Mouse (Mus musculus) left cerebral cortex, postnatal 25 days (tissue): ENCODE results near the gene Henmt1. TPM values are rescaled to one million over a fixed set of nuclear protein-coding genes. Genes with fewer than 3 reads are reported as not detected.

Source experiments
- DNase-seq, 2 experiments: peaks; one replicate each; pipeline ENCODE4 v3.0.0; 2022; ENCODE audit warnings: low spot score in 2 of 2, mixed read lengths in 1 of 2
- intact Hi-C: fragments of 180-260 bp; cut with DNase I; formaldehyde crosslinking; loops from one replicate; pipeline ENCODE4 v1.15.1; 2025
- total RNA-seq, 2 experiments: library from RNA; stranded (reverse); gene quantifications; 2 replicates each; pipeline ENCODE4 v1.2.3; 2021

The Henmt1 gene
- 1 to 10 TPM; 3.1 to 4.4 TPM for total RNA-seq

- DNase-seq = no peak
- intact Hi-C loops = no loop called here
Measured at GRCm38 (mm10) chr3:108939573-108939972, at the start of gene Henmt1. Gene Henmt1 (plus strand): TSS chr3:108939873.

DNA sequence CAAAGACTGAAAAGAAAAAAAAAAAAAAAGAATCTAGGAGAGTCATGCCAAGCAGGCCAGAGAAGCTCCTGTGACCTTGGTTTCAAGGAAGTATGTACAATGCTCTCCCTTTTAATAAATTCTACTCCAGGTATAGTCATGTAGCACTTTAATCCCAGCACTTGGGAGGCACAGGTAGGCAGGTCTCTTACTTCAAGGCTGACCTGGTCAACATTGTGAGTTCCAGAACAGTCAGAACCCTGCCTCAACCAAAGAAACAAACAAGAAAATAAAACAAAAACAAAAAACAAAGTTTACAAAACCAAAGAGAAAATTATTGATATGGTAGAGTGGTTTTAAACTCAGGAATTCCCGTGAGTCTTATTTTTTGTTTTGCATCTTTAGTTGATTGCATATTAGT lies 49.8 kb upstream of the Henmt1 start, which contains the start of gene Fndc7:
TSS of gene Fndc7 (minus strand) at position 101 of the 400 bp plus-strand sequence.
- DNase-seq = no peak
- intact Hi-C loops = no loop called here

DNA sequence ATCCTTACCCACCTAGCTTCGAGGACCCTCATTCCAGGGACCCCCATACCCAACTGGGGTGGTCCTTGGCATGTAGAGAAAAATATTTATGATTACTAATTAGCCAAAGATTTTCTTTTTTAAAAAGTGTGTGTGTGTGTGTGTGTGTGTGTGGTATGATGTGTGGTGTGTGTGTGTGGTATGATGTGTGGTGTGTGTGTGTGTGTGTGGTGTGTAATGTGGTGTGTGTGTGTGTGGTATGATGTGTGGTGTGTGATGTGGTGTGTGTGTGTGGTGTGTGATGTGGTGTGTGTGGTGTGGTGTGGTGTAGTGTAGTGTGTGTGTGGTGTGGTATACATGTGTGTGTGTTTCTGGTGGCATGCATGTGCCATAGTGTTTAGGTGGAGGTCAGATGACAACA lies 47.6 kb upstream of the Henmt1 start:
- DNase-seq = no peak
- intact Hi-C loops = no loop called here

GRCm38 (mm10) chr3:108892914-108893313 lies 46.8 kb upstream of the Henmt1 start:
- intact Hi-C loops = no loop called here
- no peak for DNase-seq

DNA sequence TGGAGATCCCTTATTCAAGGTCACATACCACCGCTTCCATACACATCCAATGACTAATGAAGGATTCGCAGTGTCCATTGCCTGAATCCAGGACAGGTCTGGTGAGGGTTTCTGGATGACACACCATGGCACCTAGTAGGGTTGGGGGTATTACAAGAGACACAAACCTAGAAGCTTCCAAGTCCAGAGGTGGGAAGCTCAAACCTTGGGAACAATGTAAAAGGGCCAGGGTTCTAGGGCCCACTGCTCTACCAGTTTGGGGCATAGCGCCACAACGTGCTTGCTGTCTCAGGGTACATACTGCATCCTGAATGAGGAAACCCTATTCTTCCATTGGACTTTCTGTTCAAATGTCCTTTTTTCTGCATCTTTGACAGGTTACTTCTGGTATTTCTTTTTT lies 41.0 kb upstream of the Henmt1 start:
- DNase-seq = no peak
- intact Hi-C loops = no loop called here

DNA sequence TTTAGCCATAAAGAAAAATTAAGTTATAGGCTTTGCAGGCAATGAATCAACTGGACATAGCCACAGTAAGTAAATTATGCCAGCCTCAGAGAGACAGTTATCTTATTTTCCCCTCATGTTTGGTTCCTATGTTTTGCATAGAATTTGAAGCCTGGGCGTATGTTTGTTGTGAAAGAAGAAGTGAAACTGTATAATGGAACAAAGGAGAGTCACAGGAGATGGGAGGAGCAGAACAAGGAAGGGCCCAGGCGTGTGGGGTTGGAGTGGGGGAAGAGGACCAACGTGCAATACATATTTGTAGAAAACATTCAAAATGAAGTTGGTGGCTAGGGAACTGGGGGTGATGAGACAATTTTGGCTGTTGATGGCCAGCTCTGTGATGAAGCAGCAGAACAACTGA lies 39.5 kb upstream of the Henmt1 start:
- no peak for DNase-seq
- intact Hi-C loops = loop anchor here (10.0 kb wide), 1 partner anchor 225 kb away; no protein-coding TSS in a partner anchor

DNA sequence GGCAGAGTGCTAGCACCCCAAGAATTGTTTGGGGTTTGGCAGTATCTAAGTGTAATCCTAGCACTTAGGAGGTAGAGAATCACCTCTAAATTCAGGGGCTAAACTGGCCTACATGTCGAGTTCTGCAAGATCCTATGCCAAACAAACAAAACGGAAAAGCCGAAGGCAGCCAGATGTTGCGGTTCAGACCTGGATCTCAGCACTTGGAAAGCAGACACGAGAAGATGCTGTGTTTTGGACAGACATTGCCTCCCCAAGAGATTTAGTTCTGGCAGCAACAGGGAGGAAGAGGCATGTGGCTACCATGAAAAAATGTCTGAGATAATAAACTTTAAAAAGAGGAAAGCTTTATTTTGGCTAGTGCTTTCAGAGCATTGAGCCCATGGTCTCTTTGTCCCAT lies 39.0 kb upstream of the Henmt1 start:
- intact Hi-C loops = loop anchor here (10.0 kb wide), 1 partner anchor 226 kb away; no protein-coding TSS in a partner anchor
- DNase-seq = no peak

DNA sequence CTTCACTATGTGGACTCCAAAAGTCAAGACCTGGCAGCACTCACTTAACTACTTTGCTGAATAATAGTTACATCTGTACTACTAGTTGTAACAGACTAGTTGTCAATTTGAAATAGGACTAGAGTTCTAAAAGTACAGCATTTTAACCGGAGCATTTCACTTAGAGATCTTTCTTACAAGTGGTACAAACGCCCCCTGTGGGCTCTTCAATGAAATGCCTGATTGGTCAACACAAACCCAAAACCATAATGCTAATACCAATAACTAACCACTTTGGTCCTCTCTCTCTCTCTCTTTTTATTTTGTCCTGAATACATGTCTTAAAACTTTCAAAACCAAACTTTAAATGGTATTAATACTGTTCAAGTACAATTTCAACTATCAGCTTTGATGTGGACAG lies 37.6 kb upstream of the Henmt1 start:
- no peak for DNase-seq
- intact Hi-C loops = loop anchor here (10.0 kb wide), 1 partner anchor 227 kb away; no protein-coding TSS in a partner anchor

GRCm38 (mm10) chr3:108902934-108903333 lies 36.7 kb upstream of the Henmt1 start:
- intact Hi-C loops = loop anchor here (10.0 kb wide), 1 partner anchor 228 kb away; no protein-coding TSS in a partner anchor
- DNase-seq = no peak

DNA sequence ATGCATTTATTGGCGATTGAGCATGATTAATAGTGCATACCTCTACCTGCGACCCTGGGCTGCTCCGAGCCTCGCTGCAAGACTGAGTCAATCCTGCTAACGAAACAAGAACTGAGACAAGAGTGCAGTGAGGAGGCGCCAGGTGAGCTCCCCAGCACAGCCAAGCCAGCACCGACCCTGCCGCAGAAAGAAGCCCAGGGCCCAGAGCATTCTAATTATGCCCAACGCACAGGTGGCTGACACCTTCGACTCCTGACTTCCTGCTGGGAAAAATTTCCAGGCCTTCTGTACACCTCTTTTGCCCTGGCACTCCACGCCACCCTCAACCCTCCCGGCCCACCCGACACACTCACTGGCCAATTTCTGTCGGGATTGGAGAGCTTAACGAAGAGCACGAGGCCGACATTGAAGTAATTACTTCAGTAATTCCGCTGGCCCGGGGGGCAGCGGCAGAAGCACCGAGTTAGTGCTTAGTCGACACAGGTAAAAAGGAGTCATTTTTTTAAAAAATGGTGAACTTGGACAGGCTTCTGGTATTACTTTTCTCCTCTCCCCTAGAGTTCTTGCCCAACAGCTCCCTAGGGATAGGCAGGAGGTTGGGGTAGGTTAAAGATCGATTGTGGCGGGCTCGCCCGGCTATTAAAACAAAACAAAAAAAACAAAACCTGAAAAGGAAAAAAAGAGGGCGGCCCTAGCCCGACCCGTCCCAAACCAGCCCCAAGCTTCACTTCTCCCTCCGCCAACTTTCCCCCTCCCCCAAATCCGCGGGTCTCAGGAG lies 29.2 kb upstream of the Henmt1 start:
- intact Hi-C loops = loop anchor here (5.0 to 10.0 kb wide), 6 partner anchors 52 to 584 kb away; partner anchors contain the start of genes Gpsm2 and Stxbp3
- no peak for DNase-seq

DNA sequence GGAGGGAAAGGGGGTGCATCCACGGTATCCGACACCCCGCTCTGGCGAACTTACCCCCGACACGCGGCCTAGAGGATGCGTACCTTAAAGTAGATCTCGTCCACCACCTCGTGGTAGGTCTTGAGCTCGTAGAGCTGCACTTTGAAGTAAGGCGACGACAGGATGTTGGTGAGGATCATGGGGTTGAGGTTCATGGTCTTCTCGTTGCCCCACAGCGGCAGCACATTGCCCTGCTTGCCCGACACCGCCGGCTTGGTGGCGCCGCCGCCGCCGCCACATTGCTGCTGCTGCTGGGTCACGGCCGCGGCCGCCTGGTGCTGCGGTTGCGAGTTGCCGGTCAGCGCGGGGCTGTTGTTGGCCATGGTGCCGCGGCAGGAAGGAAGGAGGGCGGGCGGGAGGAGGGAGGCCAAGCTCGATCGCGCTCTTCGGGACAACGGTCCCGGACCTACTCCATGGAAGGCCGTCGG lies 28.6 kb upstream of the Henmt1 start:
- intact Hi-C loops = loop anchor here (5.0 to 10.0 kb wide), 6 partner anchors 51 to 584 kb away; partner anchors contain the start of genes Gpsm2 and Stxbp3
- DNase-seq = peak; percentile 54 to 56

DNA sequence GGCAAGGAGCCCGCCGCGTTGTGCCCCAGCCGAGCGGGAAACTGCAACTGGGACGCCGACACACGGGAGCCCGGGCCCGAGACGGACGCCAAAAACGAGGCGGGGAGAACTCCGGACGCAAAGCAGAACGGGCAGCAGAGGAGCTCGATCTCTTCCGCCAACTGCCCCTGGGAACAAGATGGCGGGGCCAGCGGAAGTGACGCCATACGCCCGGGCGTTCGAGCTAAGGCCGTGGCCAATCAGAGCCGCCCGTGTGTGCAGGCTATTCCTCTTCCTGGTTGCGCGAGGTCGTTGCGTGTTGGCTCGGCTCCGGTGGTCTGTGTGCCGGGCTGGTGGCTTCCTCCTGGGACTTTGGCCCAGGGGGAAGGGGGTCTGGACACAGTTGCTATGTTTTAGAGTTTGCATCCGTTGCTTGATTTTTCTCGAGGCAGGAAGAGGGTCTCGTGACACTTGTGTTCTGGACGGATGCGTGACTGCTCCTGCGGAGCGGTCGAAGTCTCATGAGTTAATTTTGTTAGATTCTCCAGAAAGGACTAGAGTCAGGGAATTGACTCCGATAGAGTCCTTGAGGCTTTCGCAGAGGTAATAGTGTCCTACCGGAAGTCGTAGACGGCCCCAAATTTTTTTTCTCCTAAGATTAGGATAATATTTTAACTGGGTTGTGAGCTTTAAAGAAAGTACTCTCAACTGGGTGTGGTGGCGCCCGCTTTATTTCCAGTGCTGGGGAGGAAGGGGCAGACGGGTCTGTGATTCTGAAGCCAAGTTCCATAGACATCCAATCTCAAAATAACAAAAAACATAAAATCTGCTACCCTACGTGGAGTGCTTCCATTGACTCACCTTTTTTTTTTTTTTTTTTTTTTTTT lies 27.9 kb upstream of the Henmt1 start, which contains the start of gene Prpf38b:
TSS of gene Prpf38b (minus strand) at position 180 of the 866 bp plus-strand sequence.
- intact Hi-C loops = loop anchor here (5.0 to 10.0 kb wide), 6 partner anchors 51 to 583 kb away; partner anchors contain the start of genes Gpsm2 and Stxbp3

GRCm38 (mm10) chr3:108915999-108916398 lies 23.7 kb upstream of the Henmt1 start:
- peak in 1 of 2 experiments; percentile 42 for DNase-seq
- intact Hi-C loops = loop anchor here (10.0 kb wide), 1 partner anchor 579 kb away; no protein-coding TSS in a partner anchor

More for the DNA sequence above, 27.9 kb upstream of the Henmt1 start, which contains the start of gene Prpf38b:
- DNase-seq = peak; percentile 96 to 97

DNA sequence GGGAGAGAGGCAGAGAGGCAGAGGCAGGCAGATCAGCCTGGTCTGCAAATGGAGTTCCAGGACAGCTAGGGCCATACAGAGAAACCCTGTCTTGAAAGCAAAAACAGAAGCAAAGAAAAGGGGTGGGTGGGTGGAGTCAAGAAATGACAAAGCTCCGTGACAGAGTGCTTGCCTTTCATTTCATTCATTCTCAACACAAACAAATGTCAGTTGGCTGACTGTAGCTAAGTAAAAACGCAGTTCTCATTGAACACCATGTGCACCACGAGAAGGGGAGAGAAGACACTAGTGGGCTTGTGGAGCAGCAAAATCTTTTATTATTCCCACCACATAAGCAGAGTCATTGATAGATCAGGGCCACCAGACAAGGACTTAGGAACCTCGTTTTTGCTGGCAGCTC lies 22.8 kb upstream of the Henmt1 start:
- intact Hi-C loops = loop anchor here (10.0 kb wide), 1 partner anchor 578 kb away; no protein-coding TSS in a partner anchor
- no peak for DNase-seq

DNA sequence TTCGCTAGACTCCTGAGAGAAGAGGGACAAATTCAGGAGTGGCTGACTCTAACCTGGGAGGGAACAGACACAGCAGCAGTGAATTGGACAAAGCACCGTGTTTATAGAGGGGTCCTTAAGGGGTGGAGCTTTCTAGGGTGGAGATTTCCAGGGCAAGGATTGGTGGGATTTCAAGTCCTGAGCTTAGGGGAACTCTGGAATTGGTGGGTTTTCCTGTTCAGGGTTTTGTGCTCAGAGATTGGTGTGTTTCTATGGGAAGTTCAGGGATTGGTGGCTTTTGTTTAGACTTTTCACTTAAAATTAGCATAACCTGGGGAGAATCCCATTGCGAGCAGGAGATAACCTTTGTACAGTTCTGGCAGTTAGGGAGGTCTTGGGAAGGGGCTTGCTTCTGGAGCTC lies 21.7 kb upstream of the Henmt1 start:
- no peak for DNase-seq
- intact Hi-C loops = loop anchor here (10.0 kb wide), 1 partner anchor 577 kb away; no protein-coding TSS in a partner anchor

- intact Hi-C loops = loop anchor here (10.0 kb wide), 1 partner anchor 576 kb away; no protein-coding TSS in a partner anchor
- no peak for DNase-seq
Measured at GRCm38 (mm10) chr3:108918852-108919251, 20.8 kb upstream of the Henmt1 start.

DNA sequence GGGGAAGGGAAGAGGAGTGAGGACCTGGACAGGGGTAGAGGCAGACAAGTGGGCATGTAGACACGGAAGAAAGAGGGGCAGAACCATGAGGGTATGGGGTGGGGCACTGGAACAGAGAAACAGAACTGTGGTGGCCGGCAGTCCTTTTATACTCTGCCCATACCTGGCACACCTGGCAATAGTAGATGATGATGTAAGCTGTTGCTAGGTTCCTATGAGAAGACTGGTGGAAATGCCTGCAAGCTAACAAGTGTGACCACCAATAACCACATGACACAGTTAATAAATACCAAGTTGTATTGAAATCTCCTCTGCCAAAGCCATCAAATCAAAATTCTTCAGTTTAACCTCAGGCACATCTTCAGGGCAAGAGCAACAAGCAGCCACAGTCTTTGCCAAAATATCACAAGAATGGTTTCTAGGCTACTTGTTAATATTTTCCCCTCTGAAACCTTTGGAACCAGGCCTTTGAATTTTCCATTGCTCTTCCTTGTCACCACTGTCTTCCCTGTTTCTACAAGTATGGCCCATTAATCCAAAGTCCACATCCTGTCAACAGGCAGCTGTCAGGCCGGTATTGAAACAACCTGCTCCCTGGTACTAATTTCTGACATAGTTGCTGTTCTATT lies 19.1 kb upstream of the Henmt1 start:
- intact Hi-C loops = no loop called here
- DNase-seq = no peak

DNA sequence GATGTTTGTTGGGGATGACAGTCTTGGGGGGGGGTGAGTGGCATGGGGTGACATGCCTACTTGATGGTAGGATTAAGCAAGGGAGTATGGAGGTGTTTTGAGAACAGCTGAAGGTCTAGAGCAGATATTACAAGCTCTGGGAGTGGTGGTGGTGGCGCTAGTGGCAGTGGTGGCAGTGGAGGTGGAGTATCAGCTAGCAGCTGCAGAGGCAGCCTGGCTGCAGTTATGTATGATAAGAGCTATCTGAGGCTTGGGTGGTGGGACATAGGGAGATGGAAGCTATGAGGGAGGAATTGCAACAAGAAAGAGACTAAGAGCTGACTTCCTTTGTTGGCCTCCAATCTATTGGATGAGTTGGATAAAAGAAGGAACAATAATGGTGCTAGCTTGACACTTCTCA lies 17.9 kb upstream of the Henmt1 start:
- DNase-seq = no peak
- intact Hi-C loops = no loop called here

DNA sequence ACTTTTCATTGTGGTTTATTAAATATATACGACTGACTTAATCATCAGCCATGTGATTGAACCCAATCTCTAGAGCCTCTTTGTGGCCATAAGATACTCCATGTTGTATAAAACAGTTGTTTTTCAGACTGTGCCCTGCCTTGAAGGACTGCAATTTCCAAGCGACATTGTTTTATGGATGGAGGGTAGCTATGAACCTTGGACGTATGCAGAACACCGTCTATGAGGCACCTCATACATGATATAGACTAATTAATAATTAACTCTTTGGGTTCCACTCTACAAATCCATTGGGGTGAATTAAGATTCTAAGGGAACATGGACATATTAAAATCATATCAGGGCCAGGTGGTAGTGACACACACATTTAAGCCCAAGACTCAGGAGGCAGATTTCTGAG lies 14.0 kb upstream of the Henmt1 start:
- no peak for DNase-seq
- intact Hi-C loops = no loop called here
